Mouse (Mus musculus): Measurements from ENCODE around the gene Scn4a. TPM values are rescaled to one million over a fixed set of nuclear protein-coding genes. Genes with fewer than 3 reads are reported as not detected.
A peak's percentile ranks its signal among the peaks of the same experiment; 100 is the strongest.
"Not testable (repeated sequence)": the region's sequence is repeated elsewhere in the genome, so short reads cannot be mapped to it uniquely, and the experiment has no call there.

Gene Scn4a
- total RNA-seq, 2 experiments from 2014 or later = 81.7 to 86.7 TPM

DNA sequence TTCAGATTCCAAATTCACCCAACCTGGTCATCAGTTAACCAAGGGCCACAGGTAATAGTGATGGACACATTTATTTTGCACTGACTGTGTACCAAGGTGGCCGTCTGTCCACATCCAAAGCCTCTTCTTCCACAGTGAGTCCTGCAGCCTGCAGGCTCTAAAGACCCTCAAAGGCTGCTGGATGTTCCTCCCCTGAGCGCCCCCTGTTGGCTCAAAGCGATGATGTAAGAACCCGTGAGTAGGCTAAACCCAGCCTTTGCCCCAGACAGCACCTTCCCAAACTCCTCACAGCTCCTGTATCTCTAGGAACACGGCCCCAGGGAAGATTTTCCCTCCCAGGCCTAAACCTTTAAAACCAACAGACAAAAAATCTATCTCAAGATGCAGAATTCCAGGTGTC lies 6.3 kb upstream of the Scn4a start:
- DNase-seq (ENCODE audit: low spot score in 2 of 2) = no peak

DNA sequence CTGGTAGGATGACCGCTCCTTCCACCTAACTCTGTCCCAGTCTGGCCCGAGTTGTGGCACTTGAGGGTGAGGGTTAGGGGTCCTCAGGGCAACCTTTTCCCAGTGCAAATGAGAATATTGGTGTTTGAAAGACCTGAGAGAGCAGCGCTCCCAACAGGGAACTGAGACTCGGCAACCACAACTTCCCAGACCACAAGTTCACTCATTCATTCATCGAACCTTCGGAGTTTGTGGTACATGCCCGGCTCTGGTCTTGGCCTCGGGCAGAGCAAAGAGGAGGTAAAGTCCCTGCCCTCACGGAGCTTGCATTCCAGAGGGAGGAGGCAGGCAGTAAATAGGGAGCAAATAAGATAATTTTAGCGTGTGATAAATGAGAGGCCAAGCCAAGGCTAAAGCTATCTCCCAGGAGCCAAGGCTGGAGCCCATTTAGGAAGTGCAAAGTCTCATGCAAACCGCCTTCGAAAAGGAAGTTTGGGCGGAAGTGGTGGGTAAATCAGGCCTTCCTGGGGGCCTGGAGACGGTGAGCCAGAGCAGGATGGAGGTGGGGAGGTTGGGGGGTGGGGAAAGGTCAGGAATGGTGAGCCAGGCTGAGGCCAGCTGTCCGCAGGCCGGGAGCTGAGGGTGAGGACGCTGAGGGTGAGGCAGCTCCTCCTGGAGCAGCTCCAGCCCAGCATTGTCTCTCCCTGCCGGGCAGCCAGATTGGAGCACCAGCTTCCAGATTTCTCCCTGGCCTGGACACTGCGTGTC lies 2.5 kb upstream of the Scn4a start:
- no peak for DNase-seq (ENCODE audit: low spot score in 2 of 2)

DNA sequence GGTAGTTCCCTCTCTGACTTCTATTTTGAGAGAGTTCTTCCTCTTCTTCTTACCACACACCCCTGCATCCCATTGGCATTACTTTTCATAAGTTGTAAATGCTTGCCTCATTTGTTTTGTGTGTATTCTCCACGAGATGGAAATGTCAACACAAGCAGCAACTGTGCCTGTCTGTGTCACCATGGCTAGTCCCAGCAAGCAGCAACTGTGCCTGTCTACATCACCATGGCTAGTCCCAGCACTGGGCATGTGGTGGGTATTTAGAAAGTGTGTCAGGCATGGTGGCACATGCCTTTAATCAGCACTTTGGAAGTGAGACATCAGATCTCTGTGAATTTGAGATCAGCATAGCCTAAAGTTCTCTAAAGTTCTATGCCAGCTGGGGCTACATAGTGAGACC lies 1.1 kb upstream of the Scn4a start:
- DNase-seq (ENCODE audit: low spot score in 2 of 2) = no peak

GRCm38 (mm10) chr11:106351941-106352340 lies 1.1 kb downstream of the Scn4a start:
- no peak for DNase-seq (ENCODE audit: low spot score in 2 of 2)

GRCm38 (mm10) chr11:106351253-106351652 lies 1.8 kb downstream of the Scn4a start:
- DNase-seq (ENCODE audit: low spot score in 2 of 2) = no peak

DNA sequence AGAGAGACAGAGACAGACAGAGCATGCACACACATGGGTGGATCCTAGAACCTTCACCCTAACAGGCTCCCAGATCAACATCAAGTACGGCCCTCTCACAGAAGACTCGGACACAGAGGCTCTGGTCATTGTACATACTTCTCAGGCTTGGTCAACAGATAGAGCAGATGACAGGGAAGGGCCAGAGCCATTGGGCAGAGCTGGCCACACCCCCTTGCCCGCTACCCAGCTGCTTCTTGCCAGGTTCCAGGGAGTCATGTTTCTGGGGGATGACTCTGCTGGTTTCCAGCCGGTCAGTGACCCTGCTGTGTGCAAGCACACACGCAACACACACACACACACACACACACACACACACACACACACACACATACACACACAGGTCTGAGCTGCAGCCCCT lies 2.2 kb downstream of the Scn4a start:
- no peak for DNase-seq (ENCODE audit: low spot score in 2 of 2)

GRCm38 (mm10) chr11:106349772-106350171 lies 3.3 kb downstream of the Scn4a start:
- DNase-seq (ENCODE audit: low spot score in 2 of 2) = no peak

DNA sequence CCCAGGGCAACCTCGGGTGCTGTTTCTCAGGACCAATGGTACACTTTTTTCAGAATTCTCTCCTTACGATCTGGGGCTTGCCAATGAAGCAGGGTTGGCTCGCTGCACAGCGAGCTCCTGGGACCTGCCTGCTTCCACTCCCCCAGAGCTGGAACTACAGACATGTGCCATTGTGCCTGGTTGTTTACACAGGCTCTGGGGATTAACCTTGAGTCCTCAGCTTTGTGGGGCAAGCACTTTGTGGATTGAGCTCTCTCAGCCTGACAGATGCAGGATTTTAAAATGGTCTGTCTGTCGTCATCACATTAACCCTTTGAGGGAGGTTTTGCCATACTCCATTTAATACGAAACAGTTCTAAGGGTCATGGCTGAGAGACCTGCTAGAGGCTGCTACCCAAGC lies 8.2 kb downstream of the Scn4a start:
- no peak for DNase-seq (ENCODE audit: low spot score in 2 of 2)

GRCm38 (mm10) chr11:106340990-106341520 lies 12.0 kb downstream of the Scn4a start:
- DNase-seq (ENCODE audit: low spot score in 2 of 2) = no peak

- DNase-seq (ENCODE audit: low spot score in 2 of 2) = not testable (repeated sequence)
Observed at GRCm38 (mm10) chr11:106339323-106339722, 13.8 kb downstream of the Scn4a start.

GRCm38 (mm10) chr11:106338870-106339269 lies 14.2 kb downstream of the Scn4a start:
- DNase-seq (ENCODE audit: low spot score in 2 of 2) = no peak

GRCm38 (mm10) chr11:106338029-106338428 lies 15.1 kb downstream of the Scn4a start:
- no peak for DNase-seq (ENCODE audit: low spot score in 2 of 2)

DNA sequence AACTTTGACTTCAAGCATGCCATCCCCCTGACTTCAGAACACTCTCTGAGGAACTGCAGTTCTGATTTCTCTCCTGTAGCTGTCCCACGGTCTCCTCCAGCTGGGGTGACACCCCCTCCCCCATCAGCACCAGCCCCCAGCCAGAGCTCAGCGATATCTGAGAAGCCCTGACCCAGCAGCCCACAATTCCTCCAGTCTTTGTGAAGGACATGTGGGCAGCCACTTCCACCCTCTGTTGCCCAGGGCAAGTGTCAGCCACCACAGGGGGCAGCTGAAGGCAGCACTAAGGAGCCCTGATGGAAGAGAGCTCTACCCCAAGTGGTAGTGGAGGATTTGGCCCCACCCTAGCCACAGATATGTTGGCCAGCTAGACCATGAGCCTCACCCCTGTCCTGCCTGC lies 19.0 kb downstream of the Scn4a start:
- no peak for DNase-seq (ENCODE audit: low spot score in 2 of 2)

- DNase-seq (ENCODE audit: low spot score in 2 of 2) = no peak
Observed at GRCm38 (mm10) chr11:106332458-106332857, 20.6 kb downstream of the Scn4a start.

- DNase-seq (ENCODE audit: low spot score in 2 of 2) = no peak
Observed at GRCm38 (mm10) chr11:106329682-106330081, 23.4 kb downstream of the Scn4a start.

GRCm38 (mm10) chr11:106329128-106329527 lies 24.0 kb downstream of the Scn4a start:
- no peak for DNase-seq (ENCODE audit: low spot score in 2 of 2)

DNA sequence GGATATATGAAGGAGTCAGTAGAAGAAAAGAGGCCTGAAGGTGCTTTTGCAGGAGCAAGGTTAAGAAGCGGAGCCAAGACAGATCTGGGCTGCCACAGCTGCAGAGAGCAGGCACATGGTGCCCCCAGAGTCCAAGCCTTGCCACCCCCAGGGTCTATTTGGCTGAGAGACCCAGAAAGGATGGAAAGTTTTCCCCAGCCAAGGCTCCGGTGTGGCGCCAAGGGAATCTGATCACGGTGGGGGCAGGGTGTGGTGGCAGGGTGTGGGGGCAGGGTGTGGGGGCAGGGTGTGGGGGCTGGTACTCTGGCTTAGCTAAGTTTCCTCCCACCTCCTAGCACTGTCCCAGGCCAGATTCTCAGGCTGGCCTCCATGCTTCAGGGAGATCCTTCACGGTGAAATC lies 24.6 kb downstream of the Scn4a start:
- no peak for DNase-seq (ENCODE audit: low spot score in 2 of 2)

GRCm38 (mm10) chr11:106326475-106326874 lies 26.6 kb downstream of the Scn4a start:
- DNase-seq (ENCODE audit: low spot score in 2 of 2) = no peak

DNA sequence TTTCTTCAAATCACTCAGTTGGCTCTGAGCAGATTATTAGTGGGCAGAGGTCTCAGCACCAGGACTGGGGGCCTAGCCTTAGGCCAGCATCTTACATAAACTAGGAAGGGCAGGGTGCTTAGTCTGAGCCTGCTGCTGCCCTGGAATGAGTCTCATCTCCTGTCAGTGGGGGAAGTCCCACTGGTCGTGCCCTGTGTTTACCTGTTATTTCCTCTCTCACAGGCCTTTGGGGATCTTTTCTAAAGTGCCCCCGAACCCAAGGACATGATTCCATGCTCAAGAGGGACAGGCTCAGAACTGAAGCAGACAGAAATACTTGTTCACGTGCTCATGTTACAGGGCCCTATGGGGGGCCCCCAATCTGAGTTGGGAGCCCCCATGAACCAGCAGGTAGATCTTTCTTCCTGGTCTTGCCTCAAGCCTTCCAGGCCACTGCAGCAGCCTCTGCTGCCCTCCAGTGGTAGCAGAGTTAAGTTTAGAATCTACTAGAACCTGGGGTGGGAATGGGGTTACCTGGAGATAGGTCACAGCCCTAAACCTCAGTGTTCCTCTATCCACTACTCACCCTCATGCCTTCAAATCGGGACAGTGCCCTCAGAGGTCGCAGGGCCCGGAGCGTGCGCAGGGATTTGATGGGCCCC lies 27.4 kb downstream of the Scn4a start:
- DNase-seq (ENCODE audit: low spot score in 2 of 2) = peak in 1 of 2 experiments; percentile 57

DNA sequence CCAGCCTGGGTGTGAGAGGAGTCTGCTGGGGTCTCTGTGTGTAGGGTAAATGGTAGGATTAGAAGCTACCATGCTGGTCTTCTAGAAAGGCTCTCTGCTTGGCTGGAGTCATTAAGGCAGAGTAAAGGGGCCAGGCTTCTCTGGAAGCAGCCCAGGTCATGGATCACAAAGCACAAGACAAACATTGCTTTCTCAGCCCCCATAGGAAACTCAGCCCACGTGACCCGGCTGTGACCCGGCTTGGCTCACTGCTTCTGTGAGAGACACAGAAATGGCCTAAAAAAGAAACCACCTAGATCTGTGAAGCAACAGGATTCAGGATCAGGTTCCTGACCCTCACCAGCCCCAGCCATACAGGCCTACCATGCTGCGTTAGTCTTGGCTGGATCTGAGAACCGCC lies 28.2 kb downstream of the Scn4a start:
- DNase-seq (ENCODE audit: low spot score in 2 of 2) = no peak

DNA sequence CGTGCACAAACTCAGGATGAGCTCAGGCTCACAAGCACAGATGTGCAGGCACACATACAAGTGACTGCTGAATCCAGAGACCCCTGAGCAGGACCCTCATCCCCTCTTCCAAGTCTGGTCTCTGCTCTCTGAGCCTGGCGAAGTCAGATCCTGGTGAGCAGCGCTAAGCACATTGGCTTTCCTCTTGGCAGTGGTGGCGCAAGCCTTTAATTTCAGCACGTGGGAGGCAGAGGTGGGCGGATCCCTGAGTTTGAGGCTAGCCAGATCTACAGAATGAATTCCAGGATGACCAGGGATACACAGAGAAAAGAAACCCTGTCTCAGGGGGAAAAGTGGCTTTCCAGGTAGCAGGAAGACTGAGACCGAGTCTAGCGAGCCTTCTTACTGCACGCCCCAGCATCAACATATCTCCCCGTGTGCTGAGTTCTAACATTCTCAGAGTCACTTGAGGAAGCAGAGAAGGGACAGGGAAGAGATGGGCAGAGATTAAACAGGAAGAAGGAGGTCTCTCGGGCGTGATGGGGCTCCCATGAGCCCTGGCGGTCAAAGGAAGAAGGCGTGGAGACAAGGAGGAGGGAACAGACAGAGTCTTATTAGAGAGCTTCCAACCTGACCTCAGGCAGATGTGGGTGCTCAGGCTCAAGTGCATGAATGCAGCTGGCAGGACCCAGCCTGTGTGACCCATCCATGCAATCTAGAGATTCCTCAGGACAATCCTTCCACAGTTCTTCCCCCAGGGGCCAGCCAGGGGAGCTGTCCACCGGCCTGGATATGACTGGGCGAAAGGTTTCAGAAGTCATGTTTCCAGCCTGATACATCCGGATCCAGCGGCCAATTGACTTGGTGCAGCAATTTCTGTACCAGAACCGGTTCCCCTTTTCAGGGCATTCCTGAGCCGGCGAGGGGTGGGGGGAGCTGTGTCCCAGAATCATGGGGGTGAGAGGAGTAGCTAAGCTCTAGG lies 34.4 kb downstream of the Scn4a start:
- DNase-seq (ENCODE audit: low spot score in 2 of 2) = no peak

Measured in gastrocnemius, postnatal 4 days (tissue).